Mouse (Mus musculus) forebrain, embryonic 10.5 days (tissue): ENCODE measurements at regions not wholly inside any gene's neighbourhood (a gene's known extent, or its start where the extent isn't known, plus 50 kb on each side); places are given as distances from the start of the nearest gene placed in this dataset.

Experiments used
- DNase-seq: peaks from one replicate; pipeline ENCODE4 v3.0.0-alpha.2; 2017; ENCODE audit warnings: low spot score; ENCODE audit errors: extremely low spot score
- H3K27ac ChIP-seq: fragments of 300-500 bp; sonication (generic); 2 replicates; pipeline ENCODE4 v1.5.1; 2016; ENCODE audit warnings: mild to moderate bottlenecking
- H3K27me3 ChIP-seq: fragments of 300-500 bp; sonication (generic); 2 replicates; pipeline ENCODE4 v1.6.1; 2016; ENCODE audit warnings: mild to moderate bottlenecking; ENCODE audit not compliant: poor library complexity, severe bottlenecking
- H3K36me3 ChIP-seq: fragments of 300-500 bp; sonication (generic); replicated peaks from 2 replicates; pipeline ENCODE4 v1.6.1; 2016; ENCODE audit warnings: mild to moderate bottlenecking, moderate library complexity
- H3K4me1 ChIP-seq: fragments of 300-500 bp; sonication (generic); 2 replicates; pipeline ENCODE4 v1.6.1; 2016
- H3K4me3 ChIP-seq: fragments of 300-500 bp; sonication (generic); 2 replicates; pipeline ENCODE4 v1.5.1; 2016; ENCODE audit warnings: mild to moderate bottlenecking, moderate library complexity
- H3K9me3 ChIP-seq: fragments of 300-500 bp; sonication (generic); 2 replicates; pipeline ENCODE4 v1.6.1; 2016; ENCODE audit warnings: mild to moderate bottlenecking, moderate library complexity
- WGBS: fragments of 180-500 bp; shearing (Covaris S2); methylation state at CpG from one replicate; pipeline ENCODE4 v1.1.7; 2016; 5-methylcytosine and 5-hydroxymethylcytosine counted together

GRCm38 (mm10) chr1:107941601-107942270 lies 351.9 kb downstream of the Serpinb8 start:
- 85% methylated on average over 5 of the region's 5 CpGs for WGBS
- Histone ChIP-seq H3K9me3 (no peaks in the 10 kb centered on the region), H3K27ac (no peak overlapping the region), H3K36me3 (no peaks in the 10 kb centered on the region), H3K4me3 (no peak overlapping the region), H3K27me3 (no peaks in the 10 kb centered on the region), H3K4me1 (peaks cover 9% of the 10 kb centered on the region)
- DNase-seq, result no peak

GRCm38 (mm10) chr1:107946204-107946939 lies 356.6 kb downstream of the Serpinb8 start:
- H3K9me3 ChIP-seq, result no peaks in the 10 kb centered on the region
- no peak overlapping the region for H3K4me3 ChIP-seq
- DNase-seq, result no peak
- H3K36me3 ChIP-seq, result no peaks in the 10 kb centered on the region
- WGBS, result 81% methylated on average over 1 of the region's 1 CpGs
- no peaks in the 10 kb centered on the region for H3K27me3 ChIP-seq
- H3K27ac ChIP-seq, result no peak overlapping the region
- peaks cover 15% of the 10 kb centered on the region for H3K4me1 ChIP-seq

GRCm38 (mm10) chr1:107950396-107950795 lies 360.6 kb downstream of the Serpinb8 start:
- H3K27ac ChIP-seq, result no peak overlapping the region
- no peaks in the 10 kb centered on the region for H3K27me3 ChIP-seq
- WGBS, result 75% methylated on average over 2 of the region's 2 CpGs
- H3K4me1 ChIP-seq, result peaks cover 15% of the 10 kb centered on the region
- no peaks in the 10 kb centered on the region for H3K9me3 ChIP-seq
- no peaks in the 10 kb centered on the region for H3K36me3 ChIP-seq
- DNase-seq, result no peak
- no peak overlapping the region for H3K4me3 ChIP-seq

- Histone ChIP-seq H3K27me3 (no peaks in the 10 kb centered on the region), H3K4me1 (no peaks in the 10 kb centered on the region), H3K27ac (no peak overlapping the region), H3K9me3 (no peaks in the 10 kb centered on the region), H3K36me3 (no peaks in the 10 kb centered on the region), H3K4me3 (no peak overlapping the region)
- DNase-seq, result no peak
Observed at GRCm38 (mm10) chr1:107961009-107961408, 371.2 kb downstream of the Serpinb8 start.

- no peaks in the 10 kb centered on the region for H3K36me3 ChIP-seq
- peaks cover 43% of the 10 kb centered on the region for H3K27me3 ChIP-seq
- no peak for DNase-seq
- H3K9me3 ChIP-seq, result no peaks in the 10 kb centered on the region
- peaks cover 36% of the 10 kb centered on the region for H3K4me1 ChIP-seq
- WGBS, result 33% methylated on average over 8 of the region's 8 CpGs
- H3K27ac ChIP-seq, result no peak overlapping the region
- H3K4me3 ChIP-seq, result no peak overlapping the region
Observed at GRCm38 (mm10) chr1:107975626-107976335, 386.0 kb downstream of the Serpinb8 start.

- H3K4me1 ChIP-seq, result peaks cover 36% of the 10 kb centered on the region
- no peaks in the 10 kb centered on the region for H3K9me3 ChIP-seq
- DNase-seq, result no peak
- H3K36me3 ChIP-seq, result no peaks in the 10 kb centered on the region
- H3K4me3 ChIP-seq, result no peak overlapping the region
- 53% methylated on average over 2 of the region's 2 CpGs for WGBS
- peaks cover 50% of the 10 kb centered on the region for H3K27me3 ChIP-seq
- no peak overlapping the region for H3K27ac ChIP-seq
Observed at GRCm38 (mm10) chr1:107977686-107978085, 387.9 kb downstream of the Serpinb8 start.

- H3K4me1 ChIP-seq, result peaks cover 36% of the 10 kb centered on the region
- DNase-seq, result peak; percentile 58
- WGBS, result 10% methylated on average over 5 of the region's 5 CpGs
Observed at GRCm38 (mm10) chr1:107978411-107978810, 388.6 kb downstream of the Serpinb8 start.

GRCm38 (mm10) chr1:107985646-107986045 lies 395.8 kb downstream of the Serpinb8 start:
- Histone ChIP-seq H3K4me3 (no peak overlapping the region), H3K9me3 (no peaks in the 10 kb centered on the region), H3K36me3 (no peaks in the 10 kb centered on the region), H3K4me1 (no peaks in the 10 kb centered on the region), H3K27ac (no peak overlapping the region), H3K27me3 (peaks cover 9% of the 10 kb centered on the region)
- WGBS, result 89% methylated on average over 2 of the region's 2 CpGs
- DNase-seq, result no peak

More at GRCm38 (mm10) chr1:107978411-107978810, 388.6 kb downstream of the Serpinb8 start:
- Histone ChIP-seq H3K9me3 (no peaks in the 10 kb centered on the region), H3K36me3 (no peaks in the 10 kb centered on the region), H3K4me3 (no peak overlapping the region), H3K27ac (no peak overlapping the region), H3K27me3 (peaks cover 50% of the 10 kb centered on the region)

- 60% methylated on average over 4 of the region's 4 CpGs for WGBS
- Histone ChIP-seq H3K4me1 (no peaks in the 10 kb centered on the region), H3K36me3 (no peaks in the 10 kb centered on the region), H3K4me3 (no peak overlapping the region), H3K27me3 (no peaks in the 10 kb centered on the region), H3K27ac (no peak overlapping the region), H3K9me3 (no peaks in the 10 kb centered on the region)
- DNase-seq, result no peak
Observed at GRCm38 (mm10) chr1:107988076-107988475, 398.3 kb downstream of the Serpinb8 start.

- Histone ChIP-seq H3K4me1 (no peaks in the 10 kb centered on the region), H3K27ac (no peak overlapping the region), H3K36me3 (no peaks in the 10 kb centered on the region), H3K27me3 (no peaks in the 10 kb centered on the region), H3K4me3 (no peak overlapping the region), H3K9me3 (no peaks in the 10 kb centered on the region)
- WGBS, result 89% methylated on average over 4 of the region's 4 CpGs
- DNase-seq, result no peak
Observed at GRCm38 (mm10) chr1:107993013-107993412, 403.2 kb downstream of the Serpinb8 start.

- Histone ChIP-seq H3K27ac (no peak overlapping the region), H3K4me3 (no peak overlapping the region), H3K27me3 (peaks cover 71% of the 10 kb centered on the region), H3K36me3 (no peaks in the 10 kb centered on the region), H3K9me3 (0 out of 2 replicates have a peak, but pooled peaks cover 3% of the 10 kb centered on the region), H3K4me1 (peaks cover 14% of the 10 kb centered on the region)
- WGBS, result 36% methylated on average over 5 of the region's 5 CpGs
- DNase-seq, result peak; percentile 39
Observed at GRCm38 (mm10) chr1:108023721-108024353, 434.0 kb downstream of the Serpinb8 start.

- H3K27ac ChIP-seq, result no peak overlapping the region
- WGBS, result 31% methylated on average over 1 of the region's 1 CpGs
- H3K27me3 ChIP-seq, result peaks cover 80% of the 10 kb centered on the region
- no peaks in the 10 kb centered on the region for H3K36me3 ChIP-seq
- peaks cover 14% of the 10 kb centered on the region for H3K4me1 ChIP-seq
- no peak for DNase-seq
- H3K4me3 ChIP-seq, result no peak overlapping the region
- H3K9me3 ChIP-seq, result 0 out of 2 replicates have a peak, but pooled peaks cover 3% of the 10 kb centered on the region
Observed at GRCm38 (mm10) chr1:108024705-108025104, 434.9 kb downstream of the Serpinb8 start.
